Mouse (Mus musculus) retina, embryonic 14.5 days (tissue): ENCODE results near the gene Actb.

Experiments
- DNase-seq: peaks from one replicate; pipeline ENCODE4 v3.0.0-alpha.2; 2015; ENCODE audit warnings: low spot score

The Actb gene

DNA sequence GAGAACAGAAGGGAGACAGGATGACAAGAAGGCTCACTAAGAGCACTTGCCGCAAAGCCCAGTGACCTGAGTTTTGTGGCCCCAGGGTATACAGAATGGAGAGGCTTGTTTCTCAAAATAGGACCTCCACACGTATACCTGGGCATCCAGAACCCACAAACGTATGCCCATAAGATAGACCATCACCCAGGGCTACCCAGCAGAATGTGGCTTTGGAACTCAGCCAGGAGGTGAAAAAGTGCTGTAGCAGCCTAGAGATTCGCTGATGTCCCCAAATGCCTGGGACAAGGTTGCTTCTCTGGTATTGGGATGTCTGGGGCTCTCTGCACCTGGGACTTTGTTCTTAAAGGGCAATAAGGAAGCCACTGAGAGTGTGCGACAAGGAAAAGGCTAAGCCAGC, 15.7 kb upstream of the Actb start:
- no peak for DNase-seq

DNA sequence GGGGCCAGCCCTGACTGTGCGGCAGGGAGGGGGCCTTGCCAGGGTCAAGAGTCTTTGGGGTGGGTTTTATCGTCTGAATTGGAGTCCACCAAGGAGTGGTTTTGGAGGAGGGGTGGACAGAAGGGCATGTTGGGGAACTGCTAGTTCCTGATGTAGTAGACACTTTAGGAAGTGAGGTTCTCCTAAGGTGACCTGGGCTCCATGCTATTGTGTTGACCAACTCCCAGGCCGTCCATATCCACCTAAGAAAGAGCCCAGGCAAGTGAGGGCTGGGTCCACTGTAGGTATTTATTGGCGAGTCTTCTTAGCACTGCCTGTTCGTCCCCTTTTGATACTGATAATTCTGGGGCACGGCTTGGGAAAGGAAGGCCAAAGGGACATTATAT, 14.5 kb upstream of the Actb start:
- no peak for DNase-seq

DNA sequence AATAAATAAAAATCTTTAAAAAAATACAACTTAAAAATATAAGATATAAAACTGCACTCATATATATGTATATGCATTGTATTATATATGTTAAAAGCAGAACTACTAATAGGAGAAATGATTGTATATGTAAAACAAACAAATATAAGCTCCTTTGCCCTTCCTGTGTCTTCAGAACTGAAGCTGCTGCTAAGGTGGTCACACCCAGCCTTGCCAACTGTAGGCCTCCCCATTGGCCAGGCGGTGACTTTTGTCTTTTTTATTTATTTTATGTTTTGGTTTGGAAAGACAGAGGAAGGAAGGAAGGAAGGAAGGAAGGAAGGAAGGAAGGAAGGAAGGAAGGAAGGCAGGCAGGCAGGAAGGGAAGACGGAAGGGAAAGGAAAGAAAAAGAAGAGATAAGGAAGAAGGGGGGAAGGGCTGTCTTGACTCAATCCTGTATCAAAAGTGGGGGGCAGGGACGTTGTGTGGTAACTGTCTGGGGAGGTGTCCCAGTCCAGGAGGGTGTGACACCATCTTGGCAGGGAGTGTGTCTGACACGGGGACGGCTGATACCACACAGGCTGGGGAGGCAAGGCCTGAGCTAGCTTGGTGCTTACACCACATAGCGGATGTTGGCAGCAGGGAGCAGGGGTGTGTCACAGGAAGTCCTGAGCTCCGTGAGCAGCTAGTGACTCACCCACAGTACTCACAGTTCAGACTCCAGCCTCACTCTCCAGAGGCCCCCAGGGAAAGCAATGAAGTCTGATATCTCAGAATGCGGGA, 13.9 kb upstream of the Actb start:
- DNase-seq, result no peak

DNA sequence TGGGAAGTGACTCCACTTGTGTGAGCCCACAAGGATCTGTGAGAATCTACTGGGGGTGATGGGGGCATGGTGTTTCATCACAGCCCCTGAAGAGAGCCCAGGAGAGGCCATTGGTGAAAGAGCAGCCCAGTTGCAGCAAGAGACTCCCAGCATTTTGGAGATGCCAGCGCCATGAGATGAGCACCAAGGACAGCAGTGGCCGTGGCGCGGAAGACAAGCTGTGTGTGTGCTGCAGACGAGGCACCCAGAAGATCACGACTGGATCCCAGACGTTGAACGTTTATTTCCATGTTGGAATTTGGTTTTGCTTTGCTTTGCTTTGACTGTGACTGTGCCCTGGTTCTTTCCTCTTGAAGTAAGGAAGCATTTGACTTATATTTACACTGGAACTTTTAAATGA, 10.8 kb upstream of the Actb start:
- DNase-seq, result no peak

DNA sequence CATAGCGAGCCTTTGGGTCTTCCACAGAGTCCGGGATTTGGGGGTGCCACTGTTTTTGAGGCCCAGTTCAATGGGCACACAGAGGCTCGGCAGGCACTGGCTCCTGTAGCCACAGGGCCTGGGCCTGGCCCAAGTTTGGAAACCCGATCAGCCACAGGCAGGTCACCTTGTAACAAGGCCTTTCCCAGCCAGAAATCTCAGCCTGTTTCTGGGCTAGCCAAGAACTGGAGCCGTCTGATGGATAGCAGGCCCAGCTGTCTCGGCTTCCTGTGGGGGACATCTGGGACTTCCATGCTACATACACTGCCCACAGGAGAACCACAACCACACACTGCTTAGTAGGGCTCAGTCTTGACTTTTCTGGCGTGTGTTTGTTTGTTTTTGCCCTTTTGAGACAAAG, 10.0 kb upstream of the Actb start:
- DNase-seq, result no peak

DNA sequence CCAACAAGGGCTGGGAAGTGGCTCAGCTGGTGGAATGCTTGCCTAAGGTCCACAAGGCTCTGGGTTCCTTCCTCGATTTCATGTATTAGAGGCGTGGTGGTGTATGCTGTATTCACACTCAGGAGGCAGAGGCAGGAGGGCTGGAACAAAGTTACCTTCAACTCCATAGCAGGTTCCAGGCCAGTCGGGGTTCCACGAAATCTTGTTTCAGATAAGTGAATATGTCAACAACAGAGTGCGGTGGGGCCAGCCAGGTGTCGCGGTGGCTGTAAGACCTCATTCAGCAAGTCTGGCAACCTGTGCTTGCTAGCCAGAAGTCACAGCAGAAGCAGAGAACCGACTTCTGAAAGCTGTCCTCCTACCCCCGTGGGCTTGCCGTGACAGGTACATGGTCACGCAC, 8.7 kb upstream of the Actb start:
- no peak for DNase-seq

DNA sequence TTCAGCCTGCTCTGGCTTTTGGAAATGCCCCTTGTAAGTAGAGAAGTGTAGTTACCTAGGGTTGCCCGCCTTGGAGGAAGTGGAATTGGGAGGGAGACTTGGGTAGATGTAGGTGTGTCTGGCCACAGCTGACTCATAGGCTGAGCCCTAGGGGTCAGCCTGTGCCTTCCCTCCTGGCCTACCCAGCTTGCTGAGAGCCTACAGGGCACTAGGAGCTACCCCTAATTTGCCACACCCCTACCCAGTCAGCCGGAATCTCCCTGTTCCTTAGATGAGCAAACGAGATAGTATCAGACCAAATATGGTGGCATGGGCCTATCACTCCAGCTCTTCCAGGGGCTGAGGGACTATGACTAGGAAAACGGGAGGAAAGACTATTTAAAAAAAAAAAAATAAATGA, 6.2 kb upstream of the Actb start:
- no peak for DNase-seq

DNA sequence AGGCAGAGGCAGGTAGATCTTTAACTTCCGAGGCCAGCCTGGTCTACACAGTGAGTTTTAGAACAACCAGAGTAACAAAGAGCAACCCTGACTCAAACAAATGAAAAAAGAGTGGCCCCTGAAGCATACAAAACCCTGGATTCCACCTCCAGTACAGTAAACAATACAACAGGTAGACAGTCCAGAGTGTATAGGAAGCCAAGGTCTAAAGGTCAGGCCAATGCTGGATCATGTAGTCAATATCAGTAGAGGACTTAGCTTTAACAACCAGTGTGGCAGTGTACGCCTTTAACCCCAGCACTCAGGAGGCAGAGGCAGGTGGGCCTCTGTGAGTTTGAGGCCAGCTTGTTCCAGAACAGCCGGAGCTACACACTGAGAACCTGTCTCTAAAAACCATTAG, 5.8 kb upstream of the Actb start:
- no peak for DNase-seq

DNA sequence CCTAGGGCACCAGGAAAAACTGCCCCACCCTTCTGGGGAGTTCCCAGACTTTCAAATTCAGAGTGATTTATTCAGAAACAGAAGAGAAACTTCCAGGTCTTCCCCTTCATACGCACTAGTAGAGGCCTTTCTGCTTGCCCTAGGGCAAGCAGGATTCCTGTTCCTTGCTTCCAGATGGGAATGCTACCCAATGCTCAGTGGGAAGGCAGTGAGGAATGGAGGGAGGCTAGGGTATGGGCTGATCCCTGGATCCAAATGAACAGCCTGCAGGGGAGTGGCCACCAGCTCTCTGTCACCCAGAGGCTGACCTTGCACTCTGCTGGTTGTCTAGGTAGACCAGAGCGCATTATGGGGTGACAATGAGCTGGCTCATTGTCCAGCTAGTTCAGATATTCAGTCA, 5.1 kb upstream of the Actb start:
- no peak for DNase-seq

DNA sequence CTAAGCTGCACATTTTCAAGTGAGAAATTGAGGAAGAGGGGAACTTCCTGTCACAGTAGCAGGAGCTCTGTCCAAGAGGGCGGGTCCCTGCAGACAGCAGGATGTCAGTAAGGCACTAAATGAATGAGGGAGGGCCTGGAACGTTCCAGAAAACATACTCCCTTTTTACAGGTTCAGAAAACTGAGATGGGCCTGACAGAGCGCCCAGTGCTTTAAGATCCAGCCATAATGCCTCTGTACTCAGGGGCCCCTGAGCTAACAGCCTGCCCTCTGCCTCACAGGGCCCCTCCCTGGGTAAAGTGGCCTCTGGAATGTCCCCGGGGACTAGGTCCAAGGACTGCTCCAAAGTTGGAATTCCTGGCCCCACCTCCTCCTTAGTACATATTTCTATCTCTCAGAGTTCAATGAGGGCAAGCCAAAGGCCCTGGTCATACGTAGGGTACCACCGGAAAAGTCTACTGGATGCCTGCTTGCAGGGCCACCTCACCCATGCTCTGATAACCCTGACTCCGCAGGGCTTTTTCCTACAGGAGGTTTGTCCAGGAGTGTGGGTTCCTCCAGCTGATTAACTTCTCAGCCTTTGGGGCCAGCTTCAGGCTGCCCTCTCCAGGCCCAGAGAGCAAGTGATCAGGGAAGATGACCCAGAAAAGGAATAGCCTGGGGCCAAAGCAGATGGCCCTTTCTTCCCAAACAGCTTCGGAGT, 3.2 kb upstream of the Actb start:
- DNase-seq, result peak; percentile 62

DNA sequence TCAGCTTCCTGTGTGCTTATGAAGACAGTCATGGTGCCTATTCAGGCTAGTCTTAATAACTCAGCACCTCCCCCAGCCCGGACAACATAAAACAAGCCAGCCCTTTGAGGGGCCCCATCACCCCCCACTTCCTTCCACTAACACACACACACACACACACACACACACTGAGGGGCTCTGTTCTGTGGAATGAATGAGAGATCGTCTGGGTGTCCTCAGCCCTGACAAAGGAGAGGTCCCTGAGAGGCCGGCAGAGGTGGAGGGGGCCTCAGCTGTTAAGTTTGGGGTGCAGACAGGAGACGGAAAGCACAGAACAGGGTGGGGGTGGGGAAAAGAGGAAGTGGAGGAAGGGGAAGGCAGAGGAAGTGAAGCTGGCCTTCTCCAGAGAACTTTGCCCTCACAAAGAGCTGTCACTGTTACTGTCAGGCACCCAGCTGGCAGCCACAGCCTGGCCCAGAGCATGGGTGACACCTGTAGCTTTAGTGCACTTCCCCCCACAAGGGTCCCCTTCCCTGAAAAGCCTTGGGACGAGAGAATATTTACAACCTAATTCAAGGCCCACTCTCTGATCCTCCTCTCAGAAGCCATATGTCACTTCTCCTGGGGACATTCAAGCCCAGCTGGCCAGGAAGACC, 2.5 kb upstream of the Actb start:
- DNase-seq, result no peak

DNA sequence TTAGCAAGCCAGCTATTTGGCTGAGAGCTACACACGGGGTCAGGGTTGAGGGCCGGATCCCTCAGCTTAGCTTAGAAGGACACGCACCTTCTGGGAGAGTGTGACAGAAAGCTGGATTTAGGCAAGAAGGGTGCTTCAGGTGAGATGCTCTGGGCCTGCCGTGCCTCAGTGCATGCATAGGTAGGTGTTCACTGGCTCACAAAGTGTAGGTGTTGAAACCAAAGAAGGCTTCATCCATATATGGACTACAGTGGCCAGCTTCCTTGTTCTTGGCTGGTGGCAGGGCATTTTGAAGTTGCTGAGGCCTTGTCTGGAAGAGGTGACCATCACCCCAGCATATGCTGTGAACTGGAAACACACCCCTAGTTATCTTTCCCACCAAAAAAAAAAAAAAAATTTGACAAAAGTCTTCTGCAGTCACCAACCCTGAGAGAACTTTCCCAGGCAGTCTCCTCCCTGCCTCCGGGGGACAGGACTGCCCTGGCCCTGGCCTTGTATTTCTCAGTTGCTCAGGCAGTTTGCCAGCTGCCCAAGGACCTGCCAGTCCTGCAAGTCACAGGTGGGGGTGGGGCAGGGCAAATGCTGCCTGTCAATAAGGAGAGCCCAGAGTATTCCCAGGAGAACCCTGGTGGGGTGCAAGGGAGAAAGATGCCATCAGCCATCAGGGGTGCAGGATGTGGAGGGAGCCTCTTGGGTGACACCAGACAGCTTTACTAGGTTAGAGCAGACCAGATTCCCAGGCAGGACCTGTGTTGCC, 1.4 kb upstream of the Actb start:
- DNase-seq, result no peak

DNA sequence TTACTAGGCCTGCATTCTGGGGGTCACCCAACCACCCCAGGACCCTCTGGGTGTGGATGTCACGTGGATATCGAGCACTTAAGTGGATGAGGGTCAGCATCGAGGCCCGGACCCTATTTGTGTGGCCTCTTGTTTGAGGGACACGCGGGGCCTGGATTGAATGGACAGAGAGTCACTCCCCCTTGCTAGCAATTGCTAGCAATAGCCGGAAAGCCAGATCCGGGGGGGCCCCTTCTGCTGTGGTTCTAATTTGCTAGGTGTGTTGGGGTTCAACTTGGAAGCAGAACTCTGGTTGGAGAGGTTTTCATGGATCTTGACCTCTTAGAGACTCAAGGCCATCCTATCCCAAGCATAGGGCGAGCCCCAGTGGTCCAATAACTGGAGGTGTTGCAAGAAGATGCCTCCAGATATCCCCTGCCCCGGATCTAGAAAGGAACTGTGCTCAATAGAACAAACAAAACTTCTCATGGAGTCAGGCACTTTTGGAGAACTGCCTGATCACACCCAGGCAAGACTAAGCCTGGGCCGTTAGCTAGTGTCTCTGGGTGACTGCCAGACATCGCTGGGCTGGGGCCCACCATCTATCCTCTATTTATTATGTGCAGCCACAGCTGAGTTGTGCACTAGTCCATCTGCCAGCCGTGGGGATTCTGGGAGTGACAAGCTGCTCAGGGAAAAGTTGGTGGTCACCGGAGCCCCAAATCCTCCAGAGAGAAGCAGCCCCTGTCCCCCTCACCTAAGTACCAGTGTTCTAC, 671 bp upstream of the Actb start:
- peak; percentile 27 for DNase-seq

DNA sequence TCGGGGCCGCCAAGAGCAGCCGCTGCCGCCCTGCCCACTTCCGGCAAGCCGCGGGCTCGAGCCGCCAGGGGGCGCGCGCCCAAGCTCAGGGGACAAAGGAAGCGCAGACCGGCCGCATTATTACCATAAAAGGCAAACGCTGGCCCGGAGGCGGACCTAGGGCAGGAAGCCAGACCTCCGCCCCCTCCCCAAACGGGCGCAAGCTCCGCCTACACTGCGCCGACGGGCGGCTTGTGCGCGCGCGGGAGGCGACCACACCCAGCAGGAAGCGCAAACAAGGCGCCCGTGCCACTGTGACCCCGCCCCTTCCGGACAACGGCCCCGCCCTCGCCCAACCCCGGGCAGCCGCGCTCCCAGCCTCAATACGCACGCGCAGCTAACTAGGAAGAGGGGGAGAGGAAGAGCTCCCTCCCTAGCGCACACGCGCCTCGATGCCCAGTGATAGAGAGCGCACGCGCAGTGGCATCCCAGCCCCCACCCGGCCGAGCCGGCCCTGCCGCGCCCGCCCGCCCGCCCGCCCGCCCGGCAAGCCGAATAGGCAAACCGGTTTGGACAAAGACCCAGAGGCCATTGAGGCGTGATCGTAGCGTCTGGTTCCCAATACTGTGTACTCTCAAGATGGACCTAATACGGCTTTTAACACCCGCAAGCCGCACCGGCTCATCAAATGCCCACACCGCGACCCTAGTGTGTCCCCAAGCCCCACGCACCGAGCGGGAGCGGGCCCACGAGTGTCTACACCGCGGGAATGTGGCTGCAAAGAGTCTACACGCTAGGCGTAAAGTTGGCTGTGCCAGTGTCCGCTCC, 626 bp downstream of the Actb start:
- DNase-seq, result peak; percentile 97

DNA sequence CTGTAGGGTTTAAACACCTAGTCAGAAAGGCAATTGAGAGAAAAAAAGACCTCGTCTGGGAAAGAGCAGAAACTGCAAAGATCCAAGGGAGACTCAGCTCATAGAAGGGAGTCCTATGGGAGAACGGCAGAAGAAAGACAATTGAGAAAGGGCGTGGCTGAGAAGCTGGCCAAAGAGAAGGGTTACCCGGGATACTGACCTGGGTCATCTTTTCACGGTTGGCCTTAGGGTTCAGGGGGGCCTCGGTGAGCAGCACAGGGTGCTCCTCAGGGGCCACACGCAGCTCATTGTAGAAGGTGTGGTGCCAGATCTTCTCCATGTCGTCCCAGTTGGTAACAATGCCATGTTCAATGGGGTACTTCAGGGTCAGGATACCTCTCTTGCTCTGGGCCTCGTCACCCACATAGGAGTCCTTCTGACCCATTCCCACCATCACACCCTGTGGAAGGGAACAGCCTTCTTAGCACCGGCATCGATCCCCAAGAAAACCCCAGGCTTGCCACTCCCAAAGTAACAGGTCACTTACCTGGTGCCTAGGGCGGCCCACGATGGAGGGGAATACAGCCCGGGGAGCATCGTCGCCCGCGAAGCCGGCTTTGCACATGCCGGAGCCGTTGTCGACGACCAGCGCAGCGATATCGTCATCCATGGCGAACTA, 1.4 kb downstream of the Actb start:
- DNase-seq, result peak; percentile 48

DNA sequence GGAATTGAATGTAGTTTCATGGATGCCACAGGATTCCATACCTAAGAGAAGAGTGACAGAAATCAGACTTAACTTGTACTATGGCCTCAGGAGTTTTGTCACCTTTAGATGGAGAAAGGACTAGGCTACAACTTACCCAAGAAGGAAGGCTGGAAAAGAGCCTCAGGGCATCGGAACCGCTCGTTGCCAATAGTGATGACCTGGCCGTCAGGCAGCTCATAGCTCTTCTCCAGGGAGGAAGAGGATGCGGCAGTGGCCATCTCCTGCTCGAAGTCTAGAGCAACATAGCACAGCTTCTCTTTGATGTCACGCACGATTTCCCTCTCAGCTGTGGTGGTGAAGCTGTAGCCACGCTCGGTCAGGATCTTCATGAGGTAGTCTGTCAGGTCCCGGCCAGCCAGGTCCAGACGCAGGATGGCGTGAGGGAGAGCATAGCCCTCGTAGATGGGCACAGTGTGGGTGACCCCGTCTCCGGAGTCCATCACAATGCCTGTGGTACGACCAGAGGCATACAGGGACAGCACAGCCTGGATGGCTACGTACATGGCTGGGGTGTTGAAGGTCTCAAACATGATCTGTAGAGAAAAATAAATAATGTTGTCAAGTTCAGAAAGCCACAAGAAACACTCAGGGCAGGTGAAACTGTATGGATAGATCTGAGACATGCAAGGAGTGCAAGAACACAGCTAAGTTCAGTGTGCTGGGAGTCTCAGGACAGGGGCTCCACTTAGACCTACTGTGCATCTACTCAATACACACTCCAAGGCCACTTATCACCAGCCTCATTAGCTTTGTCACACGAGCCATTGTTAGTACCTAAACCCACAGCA, 2.1 kb downstream of the Actb start:
- no peak for DNase-seq

DNA sequence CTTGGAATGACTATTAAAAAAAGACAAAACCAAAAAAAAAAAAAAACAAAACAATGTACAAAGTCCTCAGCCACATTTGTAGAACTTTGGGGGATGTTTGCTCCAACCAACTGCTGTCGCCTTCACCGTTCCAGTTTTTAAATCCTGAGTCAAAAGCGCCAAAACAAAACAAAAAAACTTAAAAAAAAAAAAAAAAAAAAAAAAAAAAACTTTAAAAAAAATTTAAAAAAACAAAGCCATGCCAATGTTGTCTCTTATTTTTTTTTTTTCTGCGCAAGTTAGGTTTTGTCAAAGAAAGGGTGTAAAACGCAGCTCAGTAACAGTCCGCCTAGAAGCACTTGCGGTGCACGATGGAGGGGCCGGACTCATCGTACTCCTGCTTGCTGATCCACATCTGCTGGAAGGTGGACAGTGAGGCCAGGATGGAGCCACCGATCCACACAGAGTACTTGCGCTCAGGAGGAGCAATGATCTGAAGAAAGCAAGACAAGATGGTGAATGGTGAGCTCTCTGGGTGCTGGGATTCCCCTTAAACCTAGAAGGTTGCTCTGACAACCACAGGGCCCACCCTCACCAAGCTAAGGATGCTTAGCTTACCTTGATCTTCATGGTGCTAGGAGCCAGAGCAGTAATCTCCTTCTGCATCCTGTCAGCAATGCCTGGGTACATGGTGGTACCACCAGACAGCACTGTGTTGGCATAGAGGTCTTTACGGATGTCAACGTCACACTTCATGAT, 2.9 kb downstream of the Actb start:
- peak; percentile 32 for DNase-seq

DNA sequence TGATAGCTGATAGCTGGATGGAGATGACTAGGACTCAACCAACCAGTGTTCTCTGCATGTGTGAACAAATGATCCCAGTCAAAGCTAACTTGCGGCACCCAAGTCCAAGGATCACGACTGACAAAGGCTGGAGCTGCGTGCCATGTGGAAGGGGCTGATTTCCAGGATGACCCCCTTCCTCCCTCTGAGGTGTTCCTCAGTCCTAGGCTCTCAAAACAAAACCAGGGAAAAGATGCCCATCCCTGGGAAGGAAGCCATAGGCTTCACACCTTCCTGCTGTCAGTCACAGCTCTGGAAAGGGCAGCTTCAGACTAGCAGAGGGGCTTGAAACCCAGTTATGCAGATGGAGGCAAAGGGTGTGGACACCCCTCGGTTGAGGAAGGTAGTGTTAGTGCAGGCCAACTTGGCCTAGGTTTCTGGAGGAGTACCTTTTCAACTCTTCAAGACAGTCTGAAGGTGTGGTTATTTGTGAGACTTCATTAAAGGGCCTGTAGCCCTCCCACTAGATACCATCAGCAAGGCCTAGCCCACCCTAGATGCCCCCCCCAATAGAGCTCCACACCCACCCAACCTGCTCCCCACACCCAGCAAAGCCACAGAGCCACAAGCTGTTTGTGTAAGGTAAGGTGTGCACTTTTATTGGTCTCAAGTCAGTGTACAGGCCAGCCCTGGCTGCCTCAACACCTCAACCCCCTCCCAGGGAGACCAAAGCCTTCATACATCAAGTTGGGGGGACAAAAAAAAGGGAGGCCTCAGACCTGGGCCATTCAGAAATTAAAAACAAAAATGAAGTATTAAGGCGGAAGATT, 3.8 kb downstream of the Actb start:
- DNase-seq, result peak; percentile 24
